Mouse (Mus musculus) liver, embryonic 14.5 days (tissue): ENCODE data around the gene Ecpas.

Source experiments
- CTCF ChIP-seq: IDR thresholded peaks from 2 replicates; pipeline ENCODE4 v1.5.1; 2016; ENCODE audit warnings: antibody characterized with exemption, low read depth, control low read depth
- EP300 ChIP-seq: IDR thresholded peaks from 2 replicates; pipeline ENCODE4 v1.6.1; 2016; ENCODE audit warnings: antibody characterized with exemption, low read depth

DNA sequence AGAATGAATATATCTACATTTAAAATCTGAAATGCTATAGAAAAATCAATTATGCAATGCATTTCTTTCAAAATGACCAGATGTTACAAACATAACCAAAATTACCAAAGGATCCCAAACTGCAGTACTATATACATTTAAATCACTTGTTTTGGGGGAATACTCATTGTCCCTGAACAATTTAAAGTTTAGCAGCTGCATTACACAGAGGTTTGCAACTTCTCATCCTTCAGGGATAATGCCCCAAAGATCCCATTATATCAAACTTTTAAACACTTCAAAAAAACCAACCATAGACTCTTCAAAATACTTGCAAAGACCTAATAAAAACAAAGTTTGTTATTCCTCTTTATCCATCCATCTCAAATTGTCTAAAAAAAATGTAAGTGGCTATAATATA is 124.9 kb downstream of the Ecpas start, which contains the start of gene Olfr267:
- TF ChIP-seq CTCF (no peak), EP300 (no peak)
